Mouse (Mus musculus): ENCODE data around the gene Lrrc3b.
A peak's percentile ranks its signal among the peaks of the same experiment; 100 is the strongest.

Lrrc3b gene

DNA sequence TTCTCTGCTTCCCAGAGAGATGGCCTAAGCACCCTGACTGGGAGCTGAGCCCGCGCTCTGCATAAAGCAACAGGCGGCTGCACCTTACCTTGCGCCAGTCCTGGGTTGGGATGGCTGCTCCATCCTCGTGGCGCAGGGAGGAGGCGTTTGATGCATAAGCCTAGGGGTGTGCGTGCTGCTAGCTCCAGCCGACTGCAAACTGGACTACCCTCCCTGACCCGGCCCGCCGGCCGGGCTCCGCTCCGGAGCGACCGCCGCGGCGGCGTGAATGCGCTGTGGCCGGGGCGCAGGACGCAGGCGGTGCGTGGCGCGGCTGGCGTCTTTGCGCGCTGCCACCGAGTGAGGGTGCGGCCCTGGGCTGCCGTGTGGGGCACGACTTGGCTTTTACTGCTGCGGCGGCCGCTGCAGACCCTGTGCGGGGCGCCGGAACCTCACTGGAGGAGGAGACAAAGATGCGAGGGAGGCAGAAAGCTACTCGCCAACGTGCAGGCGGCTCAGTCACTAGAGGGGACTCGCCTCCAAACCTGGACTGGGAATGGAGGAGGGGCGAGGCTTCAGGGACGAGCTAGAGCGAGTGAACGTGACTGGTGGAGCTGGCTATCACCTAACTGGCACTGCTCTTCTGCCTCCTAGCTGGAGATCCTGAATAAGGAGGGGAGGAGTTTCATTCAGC, at the start of gene Lrrc3b:
Gene Lrrc3b, minus strand, starts transcription at position 503 of the 673 bp plus-strand sequence.
- DNase-seq (ENCODE audit: low spot score in 2 of 2) = peak; percentile 57 to 65

- DNase-seq (ENCODE audit: low spot score in 2 of 2) = no peak
Measured at GRCm38 (mm10) chr14:15477668-15478067, 38.9 kb upstream of the Lrrc3b start.

DNA sequence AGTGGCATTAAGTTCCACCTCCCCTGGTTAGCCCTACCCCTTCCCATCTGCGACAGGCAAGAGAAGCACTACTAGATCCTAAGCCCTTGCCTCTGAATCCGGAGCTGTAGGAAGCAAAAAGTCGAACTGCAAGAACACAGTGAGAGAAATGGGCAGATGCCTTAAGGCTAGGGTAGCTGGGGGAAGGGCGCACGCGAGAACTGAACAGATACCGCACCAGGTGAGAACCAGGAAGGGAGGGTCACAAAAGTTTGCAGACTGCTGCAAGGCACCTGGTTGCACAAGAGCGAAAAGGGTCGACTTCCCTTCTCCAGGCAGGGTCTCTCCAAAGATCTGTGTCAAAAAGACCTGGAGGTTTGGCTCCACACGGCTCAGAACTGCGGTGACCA, 697 bp downstream of the Lrrc3b start:
- peak in 1 of 2 experiments; percentile 28 for DNase-seq (ENCODE audit: low spot score in 2 of 2)

DNA sequence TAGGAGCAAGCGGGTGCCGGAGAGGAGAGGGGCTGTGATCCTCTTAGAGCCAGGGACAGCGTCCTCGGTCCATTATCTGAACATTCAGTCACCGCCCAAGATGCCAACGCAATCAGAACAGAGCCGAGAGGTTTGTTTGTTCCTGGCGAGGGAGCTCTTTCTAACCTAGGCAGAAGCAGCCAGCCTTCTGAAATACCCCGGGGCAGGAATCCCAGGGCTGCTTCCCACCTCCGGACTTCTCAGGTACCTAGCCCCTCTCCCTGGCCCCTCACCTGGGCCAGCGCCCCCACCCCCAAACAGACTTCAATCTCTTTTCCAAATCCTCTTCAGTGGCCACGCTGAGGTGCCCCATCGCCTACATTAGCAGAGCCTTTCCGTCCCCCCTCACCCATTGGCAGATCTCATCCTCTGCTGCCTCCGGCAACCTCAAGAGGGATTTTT, 1.3 kb downstream of the Lrrc3b start:
- DNase-seq (ENCODE audit: low spot score in 2 of 2) = peak in 1 of 2 experiments; percentile 23

GRCm38 (mm10) chr14:15437046-15437445, 1.7 kb downstream of the Lrrc3b start:
- DNase-seq (ENCODE audit: low spot score in 2 of 2) = peak in 1 of 2 experiments; percentile 22

- DNase-seq (ENCODE audit: low spot score in 2 of 2) = no peak
Measured at GRCm38 (mm10) chr14:15436586-15436985, 2.2 kb downstream of the Lrrc3b start.

GRCm38 (mm10) chr14:15432396-15432795, 6.4 kb downstream of the Lrrc3b start:
- no peak for DNase-seq (ENCODE audit: low spot score in 2 of 2)

- no peak for DNase-seq (ENCODE audit: low spot score in 2 of 2)
Measured at GRCm38 (mm10) chr14:15421624-15422023, 17.2 kb downstream of the Lrrc3b start.

- DNase-seq (ENCODE audit: low spot score in 2 of 2) = peak; percentile 21 to 49
Measured at GRCm38 (mm10) chr14:15410686-15411534, 27.9 kb downstream of the Lrrc3b start.

DNA sequence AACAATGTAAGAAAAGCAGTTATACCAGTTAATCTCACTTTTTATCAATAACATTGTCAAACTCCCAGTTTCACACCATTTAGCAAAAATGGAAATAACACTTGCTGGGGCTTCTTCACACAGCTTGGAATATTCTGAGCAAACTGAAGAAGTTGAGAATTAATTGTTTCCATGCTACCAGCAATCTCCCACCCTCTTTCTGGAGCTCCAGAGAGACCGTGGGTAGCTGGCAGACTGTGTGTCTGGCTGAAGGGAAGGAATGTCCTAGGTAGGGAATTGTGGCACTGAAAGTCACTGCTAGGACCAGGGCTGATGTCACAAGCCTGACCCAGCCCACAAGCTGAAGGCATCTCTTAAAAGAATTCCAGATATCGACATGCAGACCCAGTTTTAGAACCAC, 53.3 kb downstream of the Lrrc3b start:
- DNase-seq (ENCODE audit: low spot score in 2 of 2) = no peak

- no peak for DNase-seq (ENCODE audit: low spot score in 2 of 2)
Measured at GRCm38 (mm10) chr14:15384972-15385371, 53.8 kb downstream of the Lrrc3b start.

- no peak for DNase-seq (ENCODE audit: low spot score in 2 of 2)
Measured at GRCm38 (mm10) chr14:15384532-15384931, 54.3 kb downstream of the Lrrc3b start.

- DNase-seq (ENCODE audit: low spot score in 2 of 2) = no peak
Measured at GRCm38 (mm10) chr14:15383133-15383532, 55.7 kb downstream of the Lrrc3b start.

DNA sequence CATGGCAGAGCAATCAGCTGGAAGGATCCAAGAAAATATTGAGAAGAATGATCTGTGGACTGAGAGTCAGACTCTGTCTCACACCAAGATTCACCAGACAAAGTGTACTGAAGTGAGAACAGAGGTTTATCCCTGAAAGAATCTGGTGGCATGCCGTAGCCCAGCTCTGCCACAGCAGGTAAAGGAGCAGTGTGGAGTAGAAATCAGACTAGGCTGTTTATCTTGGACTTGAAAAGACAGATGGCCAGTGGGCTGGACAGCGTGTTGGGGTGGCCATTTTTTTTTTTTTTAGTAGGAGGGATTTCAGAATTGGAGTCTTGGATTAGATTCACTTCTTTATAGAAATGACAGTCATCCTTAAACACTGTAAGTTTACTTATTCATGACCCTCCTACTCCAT, 61.4 kb downstream of the Lrrc3b start:
- DNase-seq (ENCODE audit: low spot score in 2 of 2) = no peak

DNA sequence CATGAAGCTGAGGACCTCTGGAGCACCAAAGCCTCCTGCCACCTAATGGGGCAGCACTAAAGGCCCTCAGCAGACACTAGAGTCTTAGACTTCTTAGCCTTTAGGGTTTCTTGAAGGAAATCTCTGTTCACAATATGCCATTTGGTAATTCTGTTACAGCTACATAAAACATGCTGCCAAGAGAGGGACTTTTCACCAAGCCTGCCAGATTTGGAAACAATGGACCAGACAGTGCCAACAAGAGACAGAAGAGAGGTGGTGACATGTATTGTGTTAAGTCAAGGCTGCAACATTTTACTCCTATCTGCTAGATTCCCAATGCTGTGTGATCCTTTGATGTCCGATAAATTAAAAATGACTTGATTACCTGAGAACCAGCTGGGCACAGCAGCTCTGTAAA, 62.0 kb downstream of the Lrrc3b start:
- DNase-seq (ENCODE audit: low spot score in 2 of 2) = no peak

- DNase-seq (ENCODE audit: low spot score in 2 of 2) = no peak
Measured at GRCm38 (mm10) chr14:15374271-15374670, 64.5 kb downstream of the Lrrc3b start.

GRCm38 (mm10) chr14:15372985-15373384, 65.8 kb downstream of the Lrrc3b start:
- peak in 1 of 2 experiments; percentile 39 for DNase-seq (ENCODE audit: low spot score in 2 of 2)

- DNase-seq (ENCODE audit: low spot score in 2 of 2) = no peak
Measured at GRCm38 (mm10) chr14:15365045-15365444, 73.7 kb downstream of the Lrrc3b start.

DNA sequence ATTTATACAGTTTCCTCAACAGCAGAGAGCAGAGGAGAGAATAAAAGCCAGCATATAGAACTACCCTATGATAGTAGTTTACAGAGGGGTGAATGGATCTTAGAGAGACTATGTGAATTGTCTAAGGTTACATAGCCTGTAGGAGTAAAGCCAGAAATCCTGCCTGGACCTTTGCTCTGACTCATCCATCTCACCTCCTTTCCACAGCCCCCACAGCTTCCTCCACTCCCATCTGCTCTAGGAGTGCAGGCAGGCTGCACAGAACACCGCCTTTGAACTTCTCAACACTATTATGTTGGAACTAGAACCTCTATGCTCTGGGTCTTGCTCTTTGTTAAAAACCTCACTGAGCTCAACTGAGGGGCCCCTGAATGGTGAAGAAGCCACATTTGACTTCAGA, 78.9 kb downstream of the Lrrc3b start:
- DNase-seq (ENCODE audit: low spot score in 2 of 2) = no peak

DNA sequence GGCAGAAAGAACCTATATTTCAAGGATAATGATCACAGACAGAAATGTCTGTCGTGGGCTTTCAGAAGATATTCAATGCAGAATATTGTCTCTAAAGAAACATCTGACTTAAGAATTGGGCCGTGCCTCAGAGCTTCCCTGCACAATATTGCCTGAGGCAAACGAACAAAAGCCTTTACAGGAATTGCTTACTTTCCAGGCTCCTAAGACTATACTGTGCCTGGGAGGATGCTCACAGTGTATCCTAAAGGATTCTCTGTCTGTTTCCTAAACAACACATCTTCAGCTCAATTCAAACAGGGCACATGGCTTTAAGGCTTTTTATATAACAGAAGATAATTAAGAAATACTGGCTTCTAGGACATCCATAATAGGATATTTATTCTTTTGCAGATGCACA, 79.7 kb downstream of the Lrrc3b start:
- no peak for DNase-seq (ENCODE audit: low spot score in 2 of 2)

- DNase-seq (ENCODE audit: low spot score in 2 of 2) = peak; percentile 34 to 74
Measured at GRCm38 (mm10) chr14:15355512-15355911, 83.3 kb downstream of the Lrrc3b start.

DNA sequence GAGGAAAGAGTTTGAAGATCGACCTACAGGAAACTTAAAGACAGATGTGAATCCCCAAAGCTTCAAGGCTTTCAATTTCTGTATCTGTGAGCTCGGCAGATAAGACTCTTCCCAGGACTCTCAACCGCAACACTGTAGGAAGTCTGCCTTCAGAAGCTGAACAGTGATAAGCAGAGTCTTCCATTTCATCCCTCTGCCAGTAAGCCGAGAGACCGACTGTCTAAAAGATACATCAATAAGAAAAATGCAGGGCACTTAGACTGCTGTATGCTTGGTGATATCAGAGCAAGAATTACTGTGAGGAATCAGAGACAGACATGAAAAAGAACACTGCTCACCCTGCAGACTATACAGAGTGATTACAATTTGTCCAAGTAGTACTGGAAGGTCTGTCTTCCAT, 84.5 kb downstream of the Lrrc3b start:
- DNase-seq (ENCODE audit: low spot score in 2 of 2) = no peak

DNA sequence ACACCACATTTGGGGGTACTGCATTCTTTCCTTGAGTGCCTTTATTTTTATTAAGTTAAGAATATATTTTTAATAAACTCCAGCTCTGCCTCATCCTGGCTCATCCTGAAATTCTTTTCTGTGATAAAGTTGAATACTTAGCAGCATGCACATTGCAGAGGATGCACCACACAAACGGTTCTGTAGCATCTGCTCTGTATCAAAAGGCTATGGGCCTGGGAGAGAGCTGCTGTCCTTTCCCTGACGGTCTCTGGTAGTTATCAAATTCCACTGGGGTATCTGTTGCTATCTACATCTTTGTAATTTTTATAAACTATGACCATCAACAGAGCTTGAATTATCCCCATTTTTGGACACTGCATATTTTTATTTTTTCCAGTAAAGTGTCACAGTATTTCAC, 105.7 kb downstream of the Lrrc3b start:
- DNase-seq (ENCODE audit: low spot score in 2 of 2) = no peak
